Mouse (Mus musculus) midbrain, embryonic 13.5 days (tissue): ENCODE measurements at regions not wholly inside any gene's neighbourhood (a gene's known extent, or its start where the extent isn't known, plus 50 kb on each side); places are given as distances from the start of the nearest gene placed in this dataset.

Source experiments
- ATAC-seq: fragments of 200-750 bp; cut with Nextera tagmentation; 2 replicates; pipeline ENCODE4 v1.8.0; 2017; ENCODE audit warnings: mild to moderate bottlenecking, moderate TSS enrichment, moderate library complexity
- H3K27ac ChIP-seq: fragments of 300-500 bp; sonication (generic); 2 replicates; pipeline ENCODE4 v1.5.1; 2015; ENCODE audit warnings: inconsistent platforms, mild to moderate bottlenecking, moderate library complexity
- H3K27me3 ChIP-seq: fragments of 300-500 bp; sonication (generic); 2 replicates; pipeline ENCODE4 v1.6.1; 2015; ENCODE audit warnings: mild to moderate bottlenecking, inconsistent platforms
- H3K36me3 ChIP-seq: fragments of 300-500 bp; sonication (generic); 2 replicates; pipeline ENCODE4 v1.6.1; 2015; ENCODE audit warnings: mild to moderate bottlenecking, inconsistent platforms
- H3K4me1 ChIP-seq: fragments of 300-500 bp; sonication (generic); replicated peaks from 2 replicates; pipeline ENCODE4 v1.6.1; 2015; ENCODE audit warnings: inconsistent platforms
- H3K4me2 ChIP-seq: fragments of 300-500 bp; sonication (generic); replicated peaks from 2 replicates; pipeline ENCODE4 v1.6.1; 2015; ENCODE audit warnings: moderate library complexity, mild to moderate bottlenecking, inconsistent platforms
- H3K4me3 ChIP-seq: fragments of 300-500 bp; sonication (generic); replicated peaks from 2 replicates; pipeline ENCODE4 v1.5.1; 2015; ENCODE audit warnings: mild to moderate bottlenecking, inconsistent platforms
- H3K9ac ChIP-seq: fragments of 300-500 bp; sonication (generic); replicated peaks from 2 replicates; pipeline ENCODE4 v1.6.1; 2015; ENCODE audit warnings: mild to moderate bottlenecking, inconsistent platforms
- H3K9me3 ChIP-seq: fragments of 300-500 bp; sonication (generic); 2 replicates; pipeline ENCODE4 v1.6.1; 2016; ENCODE audit warnings: mild to moderate bottlenecking, inconsistent platforms
- WGBS: fragments of 180-500 bp; shearing (Covaris S2); methylation state at CpG from one replicate; pipeline ENCODE4 v1.1.7; 2015; 5-methylcytosine and 5-hydroxymethylcytosine counted together

- no peak for ATAC-seq
- H3K9me3 ChIP-seq = no peaks in the 10 kb centered on the region
- H3K27me3 ChIP-seq = no peaks in the 10 kb centered on the region
- H3K4me2 ChIP-seq = no peak overlapping the region
- no peak overlapping the region for H3K9ac ChIP-seq
- no peaks in the 10 kb centered on the region for H3K36me3 ChIP-seq
- H3K4me1 ChIP-seq = no peaks in the 10 kb centered on the region
- no peak overlapping the region for H3K4me3 ChIP-seq
- no peak overlapping the region for H3K27ac ChIP-seq
- WGBS = 87% methylated on average over 3 of the region's 3 CpGs
Observed at GRCm38 (mm10) chr3:140084333-140084732, 878.8 kb downstream of the Stpg2 start.

- no peak overlapping the region for H3K27ac ChIP-seq
- H3K9ac ChIP-seq = no peak overlapping the region
- H3K4me3 ChIP-seq = no peak overlapping the region
- no peak overlapping the region for H3K4me2 ChIP-seq
- WGBS = 91% methylated on average over 3 of the region's 3 CpGs
- no peaks in the 10 kb centered on the region for H3K9me3 ChIP-seq
- no peaks in the 10 kb centered on the region for H3K27me3 ChIP-seq
- ATAC-seq = no peak
- H3K4me1 ChIP-seq = no peaks in the 10 kb centered on the region
- H3K36me3 ChIP-seq = no peaks in the 10 kb centered on the region
Observed at GRCm38 (mm10) chr3:140085385-140085784, 879.9 kb downstream of the Stpg2 start.

GRCm38 (mm10) chr3:140088019-140088418, 882.5 kb downstream of the Stpg2 start:
- Histone ChIP-seq H3K4me1 (no peaks in the 10 kb centered on the region), H3K27ac (no peak overlapping the region), H3K27me3 (no peaks in the 10 kb centered on the region), H3K4me3 (no peak overlapping the region), H3K36me3 (no peaks in the 10 kb centered on the region), H3K4me2 (no peak overlapping the region), H3K9ac (no peak overlapping the region), H3K9me3 (no peaks in the 10 kb centered on the region)
- WGBS = 92% methylated on average over 3 of the region's 3 CpGs
- no peak for ATAC-seq

GRCm38 (mm10) chr3:140091900-140092299, 886.4 kb downstream of the Stpg2 start:
- H3K9ac ChIP-seq = no peak overlapping the region
- H3K27ac ChIP-seq = no peak overlapping the region
- H3K9me3 ChIP-seq = no peaks in the 10 kb centered on the region
- H3K4me2 ChIP-seq = no peak overlapping the region
- no peak overlapping the region for H3K4me3 ChIP-seq
- 82% methylated on average over 2 of the region's 2 CpGs for WGBS
- no peaks in the 10 kb centered on the region for H3K4me1 ChIP-seq
- no peak for ATAC-seq
- H3K27me3 ChIP-seq = no peaks in the 10 kb centered on the region
- no peaks in the 10 kb centered on the region for H3K36me3 ChIP-seq

GRCm38 (mm10) chr3:140096854-140097540, 891.5 kb downstream of the Stpg2 start:
- Histone ChIP-seq H3K27me3 (no peaks in the 10 kb centered on the region), H3K4me1 (no peaks in the 10 kb centered on the region), H3K4me3 (no peak overlapping the region), H3K27ac (no peak overlapping the region), H3K36me3 (no peaks in the 10 kb centered on the region), H3K9ac (no peak overlapping the region), H3K9me3 (no peaks in the 10 kb centered on the region), H3K4me2 (no peak overlapping the region)
- no peak for ATAC-seq

GRCm38 (mm10) chr3:140109401-140109800, 903.9 kb downstream of the Stpg2 start:
- no peak overlapping the region for H3K27ac ChIP-seq
- WGBS = 37% methylated on average over 4 of the region's 4 CpGs
- no peak overlapping the region for H3K9ac ChIP-seq
- no peak for ATAC-seq
- no peaks in the 10 kb centered on the region for H3K27me3 ChIP-seq
- H3K4me1 ChIP-seq = no peaks in the 10 kb centered on the region
- no peaks in the 10 kb centered on the region for H3K36me3 ChIP-seq
- H3K9me3 ChIP-seq = no peaks in the 10 kb centered on the region
- H3K4me2 ChIP-seq = no peak overlapping the region
- no peak overlapping the region for H3K4me3 ChIP-seq

- Histone ChIP-seq H3K27me3 (no peaks in the 10 kb centered on the region), H3K9ac (no peak overlapping the region), H3K4me2 (no peak overlapping the region), H3K9me3 (no peaks in the 10 kb centered on the region), H3K4me3 (no peak overlapping the region), H3K27ac (no peak overlapping the region), H3K4me1 (no peaks in the 10 kb centered on the region), H3K36me3 (no peaks in the 10 kb centered on the region)
- WGBS = 61% methylated on average over 9 of the region's 9 CpGs
- no peak for ATAC-seq
Observed at GRCm38 (mm10) chr3:140111414-140112172, 906.1 kb downstream of the Stpg2 start.

- Histone ChIP-seq H3K36me3 (no peaks in the 10 kb centered on the region), H3K9ac (no peak overlapping the region), H3K4me2 (no peak overlapping the region), H3K27me3 (no peaks in the 10 kb centered on the region), H3K4me1 (no peaks in the 10 kb centered on the region), H3K4me3 (no peak overlapping the region), H3K9me3 (no peaks in the 10 kb centered on the region), H3K27ac (no peak overlapping the region)
- 48% methylated on average over 1 of the region's 1 CpGs for WGBS
- ATAC-seq = no peak
Observed at GRCm38 (mm10) chr3:140115116-140115515, 909.6 kb downstream of the Stpg2 start.

- Histone ChIP-seq H3K27ac (no peak overlapping the region), H3K4me1 (no peaks in the 10 kb centered on the region), H3K4me3 (no peak overlapping the region), H3K36me3 (no peaks in the 10 kb centered on the region), H3K27me3 (no peaks in the 10 kb centered on the region), H3K9me3 (no peaks in the 10 kb centered on the region), H3K4me2 (no peak overlapping the region), H3K9ac (no peak overlapping the region)
- WGBS = 73% methylated on average over 3 of the region's 3 CpGs
- ATAC-seq = no peak
Observed at GRCm38 (mm10) chr3:140127310-140127709, 921.8 kb downstream of the Stpg2 start.

- Histone ChIP-seq H3K4me3 (no peak overlapping the region), H3K4me2 (no peak overlapping the region), H3K9me3 (no peaks in the 10 kb centered on the region), H3K36me3 (no peaks in the 10 kb centered on the region), H3K9ac (no peak overlapping the region), H3K27ac (no peak overlapping the region), H3K27me3 (no peaks in the 10 kb centered on the region), H3K4me1 (no peaks in the 10 kb centered on the region)
- WGBS = 86% methylated on average over 8 of the region's 8 CpGs
- no peak for ATAC-seq
Observed at GRCm38 (mm10) chr3:140129065-140129778, 923.7 kb downstream of the Stpg2 start.

- H3K27ac ChIP-seq = no peak overlapping the region
- 0 out of 2 replicates have a peak, but pooled peaks have one; percentile 11 for ATAC-seq
Observed at GRCm38 (mm10) chr3:140143900-140144299, 938.4 kb downstream of the Stpg2 start.

GRCm38 (mm10) chr3:140147158-140147933, 941.9 kb downstream of the Stpg2 start:
- WGBS = 81% methylated on average over 2 of the region's 2 CpGs
- H3K9me3 ChIP-seq = no peaks in the 10 kb centered on the region

More at GRCm38 (mm10) chr3:140143900-140144299, 938.4 kb downstream of the Stpg2 start:
- H3K4me1 ChIP-seq = no peaks in the 10 kb centered on the region
- no peaks in the 10 kb centered on the region for H3K9me3 ChIP-seq
- WGBS = 94% methylated on average over 2 of the region's 2 CpGs
- H3K4me2 ChIP-seq = no peak overlapping the region
- H3K27me3 ChIP-seq = no peaks in the 10 kb centered on the region
- H3K9ac ChIP-seq = no peak overlapping the region
- H3K4me3 ChIP-seq = no peak overlapping the region
- no peaks in the 10 kb centered on the region for H3K36me3 ChIP-seq

More at GRCm38 (mm10) chr3:140147158-140147933, 941.9 kb downstream of the Stpg2 start:
- no peak overlapping the region for H3K27ac ChIP-seq
- H3K36me3 ChIP-seq = no peaks in the 10 kb centered on the region
- H3K4me3 ChIP-seq = no peak overlapping the region
- H3K27me3 ChIP-seq = no peaks in the 10 kb centered on the region
- H3K4me2 ChIP-seq = no peak overlapping the region
- H3K9ac ChIP-seq = no peak overlapping the region
- H3K4me1 ChIP-seq = peaks cover 6% of the 10 kb centered on the region
- no peak for ATAC-seq
